Mouse (Mus musculus) liver, adult (tissue): ENCODE results near the gene Hoxb1.

Source experiments
- GATA4 ChIP-seq: IDR thresholded peaks from 2 replicates; pipeline ENCODE4 v1.6.1; 2014; ENCODE audit warnings: mild to moderate bottlenecking, low read length; ENCODE audit not compliant: insufficient replicate concordance

The Hoxb1 gene

DNA sequence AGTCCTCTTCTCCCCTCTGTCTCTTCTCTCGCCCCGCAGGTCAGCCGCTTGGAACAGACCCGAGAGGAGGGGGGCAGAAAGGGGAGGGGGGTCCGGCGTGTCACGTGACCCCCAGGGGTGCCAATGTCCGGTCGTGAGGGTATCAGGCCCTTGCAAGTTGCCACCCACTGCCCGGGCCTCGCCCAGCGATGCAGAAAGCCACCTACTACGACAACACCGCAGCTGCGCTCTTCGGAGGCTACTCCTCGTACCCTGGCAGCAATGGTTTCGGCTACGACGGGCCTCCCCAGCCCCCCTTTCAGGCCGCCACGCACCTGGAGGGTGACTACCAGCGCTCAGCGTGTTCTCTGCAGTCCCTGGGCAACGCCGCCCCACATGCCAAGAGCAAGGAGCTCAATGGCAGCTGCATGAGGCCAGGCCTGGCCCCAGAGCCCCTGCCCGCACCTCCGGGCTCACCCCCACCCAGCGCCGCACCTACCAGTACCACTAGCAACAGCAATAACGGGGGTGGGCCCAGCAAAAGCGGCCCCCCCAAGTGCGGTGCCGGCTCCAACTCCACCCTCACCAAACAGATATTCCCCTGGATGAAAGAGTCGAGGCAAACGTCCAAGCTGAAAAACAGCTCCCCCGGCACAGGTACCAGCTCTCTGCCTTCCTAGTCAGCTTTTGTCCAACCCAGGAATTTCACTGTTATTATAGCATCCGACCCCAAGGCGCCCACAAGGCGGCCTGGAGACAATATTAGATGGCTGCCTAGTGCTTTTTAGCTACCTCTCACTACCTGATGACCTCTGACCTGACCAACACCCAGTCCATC, 21.3 kb upstream of the Hoxb1 start:
- TF ChIP-seq GATA4: no peak

- no peak for TF ChIP-seq GATA4
Observed at GRCm38 (mm10) chr11:96344878-96345159, 20.7 kb upstream of the Hoxb1 start.

DNA sequence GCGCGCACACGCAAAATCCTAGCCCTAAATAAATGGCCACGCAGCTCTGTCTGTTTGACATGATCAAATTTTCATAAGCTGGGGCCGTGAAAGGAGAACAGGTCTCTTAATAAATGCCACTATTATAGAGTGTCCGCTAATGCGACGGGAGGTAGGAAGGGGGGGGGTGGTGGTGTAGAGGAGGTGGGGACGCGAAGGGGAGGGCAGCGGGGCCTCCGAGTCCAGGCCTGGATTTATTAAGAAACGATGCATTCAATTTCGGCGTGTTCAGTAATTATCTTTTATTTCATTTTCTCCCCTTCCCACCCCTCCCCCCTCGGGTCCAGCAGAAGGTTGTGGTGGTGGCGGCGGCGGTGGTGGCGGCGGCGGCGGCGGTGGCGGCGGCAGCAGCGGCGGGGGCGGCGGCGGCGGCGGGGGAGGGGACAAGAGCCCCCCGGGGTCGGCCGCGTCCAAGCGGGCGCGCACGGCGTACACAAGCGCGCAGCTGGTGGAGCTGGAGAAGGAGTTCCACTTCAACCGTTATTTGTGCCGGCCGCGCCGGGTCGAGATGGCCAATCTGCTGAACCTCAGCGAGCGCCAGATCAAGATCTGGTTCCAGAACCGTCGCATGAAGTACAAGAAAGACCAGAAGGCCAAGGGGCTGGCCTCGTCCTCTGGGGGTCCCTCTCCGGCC, 20.2 kb upstream of the Hoxb1 start:
- no peak for TF ChIP-seq GATA4

GRCm38 (mm10) chr11:96345893-96346806, 19.4 kb upstream of the Hoxb1 start:
- TF ChIP-seq GATA4: no peak

- TF ChIP-seq GATA4: no peak
Observed at GRCm38 (mm10) chr11:96346916-96347520, 18.5 kb upstream of the Hoxb1 start.

- no peak for TF ChIP-seq GATA4
Observed at GRCm38 (mm10) chr11:96347717-96348116, 17.8 kb upstream of the Hoxb1 start.

DNA sequence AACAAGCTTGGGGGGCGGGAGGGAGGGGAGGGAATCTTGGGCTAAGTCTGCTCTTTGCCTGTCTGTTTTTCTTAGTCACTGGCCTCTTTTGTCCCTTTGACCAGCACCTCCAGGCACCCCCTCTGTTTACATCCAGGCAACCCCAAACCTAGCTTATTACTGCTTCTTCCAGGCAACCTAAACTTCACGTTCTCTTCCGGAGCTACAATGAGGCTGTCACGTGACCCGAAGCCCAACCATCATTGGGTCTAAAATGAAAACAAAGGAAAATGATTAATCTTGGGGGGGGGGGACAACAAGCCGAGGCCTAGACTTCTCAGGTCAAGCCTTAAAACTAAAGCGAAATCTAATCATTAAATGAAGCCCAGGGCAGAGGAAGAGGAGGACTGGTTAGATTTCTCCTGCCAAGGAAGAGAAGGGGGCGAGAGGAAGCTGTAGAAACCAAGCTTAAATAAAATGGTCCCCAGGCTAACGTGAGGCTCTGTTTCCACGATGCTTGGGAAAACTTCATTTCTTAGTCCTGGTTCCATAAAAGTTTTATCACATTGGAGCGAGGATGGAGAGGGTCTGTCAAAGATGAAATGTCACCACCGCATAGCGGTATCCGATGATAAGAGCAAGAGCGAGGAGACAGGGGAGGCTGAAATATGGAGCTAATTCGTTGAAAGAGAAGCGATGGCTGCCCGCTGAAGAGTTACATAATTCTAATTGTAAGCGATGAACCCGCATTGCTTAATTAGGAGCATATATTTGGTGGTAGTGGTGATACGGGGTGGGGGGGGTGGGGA, 17.2 kb upstream of the Hoxb1 start:
- TF ChIP-seq GATA4: no peak

GRCm38 (mm10) chr11:96348988-96349387, 16.6 kb upstream of the Hoxb1 start:
- no peak for TF ChIP-seq GATA4

GRCm38 (mm10) chr11:96349491-96350340, 15.8 kb upstream of the Hoxb1 start:
- TF ChIP-seq GATA4: no peak

GRCm38 (mm10) chr11:96350341-96350624, 15.3 kb upstream of the Hoxb1 start, which contains the start of gene Hoxb2:
TSS of gene Hoxb2 (plus strand) at chr11:96350525.
- TF ChIP-seq GATA4: no peak

- TF ChIP-seq GATA4: no peak
Observed at GRCm38 (mm10) chr11:96350791-96351190, 14.8 kb upstream of the Hoxb1 start.

DNA sequence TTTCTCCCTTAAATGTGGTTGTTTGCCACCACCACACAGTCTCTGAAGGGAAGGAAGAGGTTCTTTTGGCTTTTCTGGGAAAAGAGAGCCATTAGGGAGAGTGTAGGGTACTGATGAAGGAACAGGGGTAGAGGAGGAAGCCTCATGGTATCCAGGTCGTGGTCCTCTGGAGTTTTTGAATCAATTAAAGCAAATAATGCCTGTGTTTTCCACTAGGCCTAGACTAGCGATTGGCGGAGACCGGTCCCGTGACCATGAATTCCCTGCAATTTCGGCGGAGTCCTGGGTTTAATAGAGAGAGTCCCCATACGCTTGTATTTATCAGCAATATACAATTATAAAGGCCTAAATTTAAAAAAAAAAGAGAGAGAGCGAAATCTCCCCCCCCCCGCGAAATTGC, 14.2 kb upstream of the Hoxb1 start:
- TF ChIP-seq GATA4: no peak

GRCm38 (mm10) chr11:96351831-96352230, 13.7 kb upstream of the Hoxb1 start:
- no peak for TF ChIP-seq GATA4
